Mouse (Mus musculus) stomach, postnatal 0 days (tissue): ENCODE measurements at regions not wholly inside any gene's neighbourhood (a gene's known extent, or its start where the extent isn't known, plus 50 kb on each side); places are given as distances from the start of the nearest gene placed in this dataset.

Experiments used
- ATAC-seq: fragments of 200-750 bp; cut with Nextera tagmentation; 2 replicates; pipeline ENCODE4 v1.8.0; 2017; ENCODE audit not compliant: low FRiP score, low TSS enrichment
- DNase-seq: peaks from one replicate; pipeline ENCODE4 v3.0.0-alpha.2; 2016; ENCODE audit warnings: low spot score
- H3K27ac ChIP-seq: fragments of 300-500 bp; sonication (generic); replicated peaks from 2 replicates; pipeline ENCODE4 v1.5.1; 2014; ENCODE audit warnings: mild to moderate bottlenecking, control low read depth
- H3K27me3 ChIP-seq: fragments of 300-500 bp; sonication (generic); 2 replicates; pipeline ENCODE4 v1.6.1; 2014; ENCODE audit warnings: low read length; ENCODE audit not compliant: control insufficient read depth, insufficient read depth
- H3K36me3 ChIP-seq: fragments of 300-500 bp; sonication (generic); 2 replicates; pipeline ENCODE4 v1.6.1; 2014; ENCODE audit warnings: low read length, mixed read lengths; ENCODE audit not compliant: control insufficient read depth, insufficient read depth
- H3K4me1 ChIP-seq: fragments of 300-500 bp; sonication (generic); replicated peaks from 2 replicates; pipeline ENCODE4 v1.6.1; 2014; ENCODE audit warnings: antibody characterized with exemption; ENCODE audit not compliant: control insufficient read depth, insufficient read depth
- H3K4me2 ChIP-seq: fragments of 300-500 bp; sonication (generic); replicated peaks from 2 replicates; pipeline ENCODE4 v1.6.1; 2014; ENCODE audit warnings: low read depth, mild to moderate bottlenecking, control low read depth, moderate library complexity
- H3K4me3 ChIP-seq: fragments of 300-500 bp; sonication (generic); 2 replicates; pipeline ENCODE4 v1.5.1; 2014; ENCODE audit warnings: low read depth, low read length, control low read depth
- H3K9ac ChIP-seq: fragments of 300-500 bp; sonication (generic); 2 replicates; pipeline ENCODE4 v1.6.1; 2014; ENCODE audit warnings: mild to moderate bottlenecking, low read length, control low read depth, mixed read lengths
- H3K9me3 ChIP-seq: fragments of 300-500 bp; sonication (generic); 2 replicates; pipeline ENCODE4 v1.6.1; 2016; ENCODE audit warnings: low read length; ENCODE audit not compliant: control insufficient read depth
- CTCF ChIP-seq: IDR thresholded peaks from 2 replicates; pipeline ENCODE4 v1.5.1; 2016; ENCODE audit warnings: antibody characterized with exemption, low read depth, mild to moderate bottlenecking, moderate library complexity
- EP300 ChIP-seq: optimal IDR thresholded peaks from 2 replicates; pipeline ENCODE3; 2016; ENCODE audit warnings: antibody characterized with exemption
- WGBS: fragments of 180-500 bp; shearing (Covaris S2); extraction: QIAGEN DNeasy Blood & Tissue Kit; methylation state at CpG from one replicate; pipeline ENCODE4 v1.1.7; 2014; 5-methylcytosine and 5-hydroxymethylcytosine counted together

- H3K4me1 ChIP-seq = no peaks in the 10 kb centered on the region
- no peak for ATAC-seq
- no peaks in the 10 kb centered on the region for H3K27me3 ChIP-seq
- DNase-seq = no peak
- H3K27ac ChIP-seq = no peak overlapping the region
- WGBS = 69% methylated on average over 3 of the region's 3 CpGs
- H3K9me3 ChIP-seq = no peaks in the 10 kb centered on the region
- H3K36me3 ChIP-seq = no peaks in the 10 kb centered on the region
- no peak overlapping the region for H3K9ac ChIP-seq
- no peak overlapping the region for H3K4me2 ChIP-seq
- H3K4me3 ChIP-seq = no peak overlapping the region
- TF ChIP-seq CTCF (no peak), EP300 (no peak)
Observed at GRCm38 (mm10) chr6:107237692-107238091, 291.9 kb upstream of the Lrrn1 start.

DNA sequence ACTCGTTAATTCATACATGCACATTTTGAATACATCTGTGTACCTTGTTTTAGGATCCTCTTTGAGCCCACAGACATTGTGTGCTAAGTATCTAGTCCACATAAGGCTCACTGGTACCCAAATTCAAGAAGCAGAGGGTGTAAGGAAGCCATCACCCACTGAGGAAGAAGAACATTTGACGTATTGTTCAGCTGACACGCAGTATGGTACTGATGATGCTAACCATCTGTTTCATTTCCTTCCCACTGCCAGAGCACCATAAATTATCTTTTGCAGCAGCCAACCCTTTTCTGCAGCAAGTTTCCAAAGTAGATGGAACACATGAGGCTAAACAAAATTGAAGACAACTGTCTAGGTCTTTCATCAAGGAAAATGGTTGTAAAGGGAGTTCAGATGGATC, 285.6 kb upstream of the Lrrn1 start:
- Histone ChIP-seq H3K36me3 (no peaks in the 10 kb centered on the region), H3K27ac (no peak overlapping the region), H3K4me2 (no peak overlapping the region), H3K4me3 (no peak overlapping the region), H3K9me3 (no peaks in the 10 kb centered on the region), H3K9ac (no peak overlapping the region), H3K27me3 (no peaks in the 10 kb centered on the region), H3K4me1 (no peaks in the 10 kb centered on the region)
- TF ChIP-seq CTCF (no peak), EP300 (no peak)
- DNase-seq (no peak), ATAC-seq (no peak)
- 65% methylated on average over 3 of the region's 3 CpGs for WGBS

DNA sequence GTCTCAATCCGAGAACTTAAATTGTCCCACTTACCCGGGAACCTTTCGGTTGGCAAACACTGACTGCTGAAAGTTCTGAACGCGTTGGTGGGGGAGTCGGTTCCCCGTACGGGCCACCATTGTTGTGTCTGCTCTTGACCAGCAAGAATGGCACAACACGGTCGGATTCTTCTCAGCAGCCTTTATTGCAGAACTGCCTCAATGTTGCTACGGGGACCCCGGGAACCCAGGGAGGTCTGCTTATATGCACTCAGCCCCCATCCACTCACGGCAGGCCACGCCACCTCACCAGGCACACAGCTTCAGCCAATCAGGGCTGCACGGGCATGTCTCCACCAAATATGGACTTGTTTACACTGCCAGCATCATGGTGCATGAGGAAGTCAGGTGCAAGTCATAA, 249.2 kb upstream of the Lrrn1 start:
- 95% methylated on average over 15 of the region's 15 CpGs for WGBS
- ATAC-seq = no peak
- Histone ChIP-seq H3K4me3 (no peak overlapping the region), H3K4me2 (no peak overlapping the region), H3K27ac (no peak overlapping the region), H3K9me3 (no peaks in the 10 kb centered on the region), H3K9ac (no peak overlapping the region), H3K27me3 (no peaks in the 10 kb centered on the region), H3K36me3 (no peaks in the 10 kb centered on the region), H3K4me1 (no peaks in the 10 kb centered on the region)
- TF ChIP-seq CTCF (no peak), EP300 (no peak)
- DNase-seq = no peak

DNA sequence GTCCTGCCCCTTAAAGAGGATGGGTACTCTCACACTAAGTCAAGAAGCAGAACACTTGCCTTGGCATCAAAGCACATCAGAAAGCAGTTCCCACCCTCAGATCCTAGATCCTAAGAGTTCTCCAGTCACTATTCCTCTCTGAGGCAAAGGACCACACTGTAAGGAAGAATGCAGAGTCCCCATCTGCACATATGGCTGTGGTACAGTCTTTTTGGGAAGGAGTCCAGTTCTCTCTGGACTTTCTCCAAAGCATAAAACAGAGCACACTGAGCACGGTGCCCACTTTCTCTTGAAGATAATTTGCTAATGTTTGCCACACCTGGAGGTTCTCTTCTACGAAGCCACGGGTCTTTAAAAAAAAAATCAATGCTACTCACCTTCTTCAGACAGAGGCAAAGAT, 238.7 kb upstream of the Lrrn1 start:
- no peak overlapping the region for H3K9ac ChIP-seq
- TF ChIP-seq EP300 (no peak), CTCF (no peak)
- 46% methylated on average over 3 of the region's 3 CpGs for WGBS

DNA sequence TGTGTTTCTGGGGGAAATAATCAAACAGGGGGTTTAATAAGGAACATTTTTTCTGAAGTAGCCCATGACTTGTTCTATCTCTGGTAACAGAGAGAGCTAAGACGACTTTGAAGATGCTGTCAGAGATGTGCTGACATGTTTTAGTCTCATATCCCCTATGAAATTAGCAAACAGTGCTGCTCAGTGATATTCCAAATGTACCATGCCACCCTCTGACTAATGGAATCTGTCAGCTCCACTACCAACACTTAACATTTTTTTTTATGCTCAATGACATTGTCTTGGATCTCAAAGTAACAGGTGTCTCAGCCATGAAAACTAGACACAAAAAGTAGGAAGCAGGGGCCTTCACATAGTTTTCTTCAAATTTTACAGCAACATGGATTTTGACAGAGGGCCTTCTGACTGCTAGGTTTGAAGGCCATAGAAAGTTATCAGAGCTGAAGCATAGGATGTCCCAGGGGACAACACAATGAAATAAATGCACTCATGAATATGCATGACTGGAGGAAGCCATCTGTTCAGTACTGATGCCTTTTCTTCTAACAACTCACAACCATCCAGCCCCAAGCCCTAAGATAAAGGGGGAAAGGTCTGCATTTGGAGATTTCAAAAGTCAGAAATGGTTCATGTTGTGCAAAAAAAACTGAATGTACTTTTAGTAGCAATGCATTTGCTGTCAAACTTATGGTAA, 225.7 kb upstream of the Lrrn1 start:
- H3K9me3 ChIP-seq = no peaks in the 10 kb centered on the region
- no peak overlapping the region for H3K4me2 ChIP-seq
- DNase-seq = no peak
- H3K27me3 ChIP-seq = no peaks in the 10 kb centered on the region
- WGBS = 65% methylated on average over 1 of the region's 1 CpGs
- no peak overlapping the region for H3K27ac ChIP-seq
- no peak for ATAC-seq
- TF ChIP-seq EP300 (no peak), CTCF (no peak)
- no peaks in the 10 kb centered on the region for H3K4me1 ChIP-seq
- H3K4me3 ChIP-seq = no peak overlapping the region
- no peaks in the 10 kb centered on the region for H3K36me3 ChIP-seq
- no peak overlapping the region for H3K9ac ChIP-seq

More for the DNA sequence above, 238.7 kb upstream of the Lrrn1 start:
- Histone ChIP-seq H3K4me2 (no peak overlapping the region), H3K27me3 (no peaks in the 10 kb centered on the region), H3K9me3 (no peaks in the 10 kb centered on the region), H3K27ac (no peak overlapping the region), H3K36me3 (no peaks in the 10 kb centered on the region), H3K4me3 (no peak overlapping the region), H3K4me1 (no peaks in the 10 kb centered on the region)
- DNase-seq (no peak), ATAC-seq (no peak)

GRCm38 (mm10) chr6:107319565-107319964, 210.0 kb upstream of the Lrrn1 start:
- TF ChIP-seq EP300 = no peak
- no peak for TF ChIP-seq CTCF
- Histone ChIP-seq H3K36me3 (no peaks in the 10 kb centered on the region), H3K9me3 (no peaks in the 10 kb centered on the region), H3K4me1 (no peaks in the 10 kb centered on the region), H3K27me3 (no peaks in the 10 kb centered on the region), H3K4me2 (no peak overlapping the region), H3K27ac (no peak overlapping the region), H3K9ac (no peak overlapping the region), H3K4me3 (no peak overlapping the region)
- WGBS = 57% methylated on average over 1 of the region's 1 CpGs
- no peak for DNase-seq
- ATAC-seq = no peak
